Mouse (Mus musculus): ENCODE measurements around the gene Dnaja3. TPM values are rescaled to one million over a fixed set of nuclear protein-coding genes. Genes with fewer than 3 reads are reported as not detected.
A peak's percentile ranks its signal among the peaks of the same experiment; 100 is the strongest.

Gene Dnaja3
- 53.1 and 56.1 TPM in 2 replicates for total RNA-seq (2014; fragmentation: Nextera tagmentation)
- total RNA-seq (2017) = 63.5 and 73.2 TPM in 2 replicates
- polyA plus RNA-seq (2012) = 23.9 and 33.1 TPM in 2 replicates

- Histone ChIP-seq H3K4me3 (ENCODE audit: low read depth, low read length) (peak within 1 kb of the TSS; percentile 67; the same call in 1 of the 2 replicates), H3K9me3 (replicated peaks) (no peaks in the 10 kb centered on the region), H3K4me1 (ENCODE audit: insufficient read depth, low read depth, low read length) (peaks cover 41% of the 10 kb centered on the region), H3K36me3 (replicated peaks) (peaks cover 97% of the 10 kb centered on the region), H3K27me3 (ENCODE audit: insufficient read depth, low read length) (no peaks in the 10 kb centered on the region)
- ATAC-seq (ENCODE audit: extremely low read depth, insufficient number of reproducible peaks, low FRiP score, poor library complexity, severe bottlenecking) = peak; percentile 81
- peak; percentile 61 for DNase-seq (ENCODE audit: low spot score)
- TF ChIP-seq GATA2 (IDR thresholded peaks at IDR 0.05; ENCODE audit: borderline replicate concordance, low read depth, low read length) (no peak), TAL1 (conservative IDR thresholded peaks at IDR 0.05; ENCODE audit: low read depth, low read length) (no peak), CTCF (IDR thresholded peaks at IDR 0.05; ENCODE audit: low read depth, low read length) (no peak), GATA1 (IDR thresholded peaks at IDR 0.05; ENCODE audit: borderline replicate concordance, low read length) (no peak), POLR2AphosphoS5 (IDR thresholded peaks at IDR 0.05; ENCODE audit: insufficient replicate concordance, low read depth, low read length) (no peak)
Observed at GRCm38 (mm10) chr16:4639831-4640237, at the start of gene Dnaja3, which contains the start of gene Vasn. Dnaja3 (plus strand) TSS chr16:4639989. Vasn (plus strand) TSS chr16:4639941.

GRCm38 (mm10) chr16:4590236-4590635 lies 49.6 kb upstream of the Dnaja3 start:
- TF ChIP-seq GATA2 (IDR thresholded peaks at IDR 0.05; ENCODE audit: borderline replicate concordance, low read depth, low read length) (no peak), GATA1 (IDR thresholded peaks at IDR 0.05; ENCODE audit: borderline replicate concordance, low read length) (no peak)
- Histone ChIP-seq H3K4me3 (ENCODE audit: low read depth, low read length) (no peak overlapping the region), H3K27me3 (ENCODE audit: insufficient read depth, low read length) (peaks cover 32% of the 10 kb centered on the region), H3K36me3 (replicated peaks) (no peaks in the 10 kb centered on the region), H3K4me1 (ENCODE audit: insufficient read depth, low read depth, low read length) (peaks cover 34% of the 10 kb centered on the region), H3K9me3 (replicated peaks) (no peaks in the 10 kb centered on the region)
- DNase-seq (ENCODE audit: low spot score) = no peak
- ATAC-seq (ENCODE audit: extremely low read depth, insufficient number of reproducible peaks, low FRiP score, poor library complexity, severe bottlenecking) = no peak

- Histone ChIP-seq H3K27me3 (ENCODE audit: insufficient read depth, low read length) (peaks cover 61% of the 10 kb centered on the region), H3K4me1 (ENCODE audit: insufficient read depth, low read depth, low read length) (peaks cover 20% of the 10 kb centered on the region), H3K36me3 (replicated peaks) (no peaks in the 10 kb centered on the region), H3K9me3 (replicated peaks) (no peaks in the 10 kb centered on the region), H3K4me3 (ENCODE audit: low read depth, low read length) (no peak overlapping the region)
- TF ChIP-seq GATA2 (IDR thresholded peaks at IDR 0.05; ENCODE audit: borderline replicate concordance, low read depth, low read length) (no peak), TAL1 (conservative IDR thresholded peaks at IDR 0.05; ENCODE audit: low read depth, low read length) (no peak), CTCF (IDR thresholded peaks at IDR 0.05; ENCODE audit: low read depth, low read length) (no peak), POLR2AphosphoS5 (IDR thresholded peaks at IDR 0.05; ENCODE audit: insufficient replicate concordance, low read depth, low read length) (no peak), GATA1 (IDR thresholded peaks at IDR 0.05; ENCODE audit: borderline replicate concordance, low read length) (no peak)
- ATAC-seq (ENCODE audit: extremely low read depth, insufficient number of reproducible peaks, low FRiP score, poor library complexity, severe bottlenecking) (no peak), DNase-seq (ENCODE audit: low spot score) (no peak)
Observed at GRCm38 (mm10) chr16:4592909-4593875, 46.6 kb upstream of the Dnaja3 start.

GRCm38 (mm10) chr16:4593971-4594813 lies 45.6 kb upstream of the Dnaja3 start, which contains the start of gene Glis2:
Glis2 (plus strand) TSS chr16:4594713.
- Histone ChIP-seq H3K4me3 (ENCODE audit: low read depth, low read length) (peak within 1 kb of the TSS; percentile 69), H3K9me3 (replicated peaks) (no peaks in the 10 kb centered on the region), H3K27me3 (ENCODE audit: insufficient read depth, low read length) (peaks cover 70% of the 10 kb centered on the region), H3K4me1 (ENCODE audit: insufficient read depth, low read depth, low read length) (peaks cover 22% of the 10 kb centered on the region), H3K36me3 (replicated peaks) (no peaks in the 10 kb centered on the region)
- TF ChIP-seq GATA1 (IDR thresholded peaks at IDR 0.05; ENCODE audit: borderline replicate concordance, low read length) = no peak
- no peak for TF ChIP-seq TAL1 (conservative IDR thresholded peaks at IDR 0.05; ENCODE audit: low read depth, low read length)
- no peak for TF ChIP-seq CTCF (IDR thresholded peaks at IDR 0.05; ENCODE audit: low read depth, low read length)
- TF ChIP-seq GATA2 (IDR thresholded peaks at IDR 0.05; ENCODE audit: borderline replicate concordance, low read depth, low read length) = no peak
- TF ChIP-seq POLR2AphosphoS5 (IDR thresholded peaks at IDR 0.05; ENCODE audit: insufficient replicate concordance, low read depth, low read length) = no peak
- DNase-seq (ENCODE audit: low spot score) = peak; percentile 61
- ATAC-seq (ENCODE audit: extremely low read depth, insufficient number of reproducible peaks, low FRiP score, poor library complexity, severe bottlenecking) = no peak

- no peaks in the 10 kb centered on the region for H3K9me3 ChIP-seq (replicated peaks)
- no peaks in the 10 kb centered on the region for H3K36me3 ChIP-seq (replicated peaks)
- H3K27me3 ChIP-seq (ENCODE audit: insufficient read depth, low read length) = peaks cover 78% of the 10 kb centered on the region
- DNase-seq (ENCODE audit: low spot score) = no peak
- TF ChIP-seq GATA2 (IDR thresholded peaks at IDR 0.05; ENCODE audit: borderline replicate concordance, low read depth, low read length) (no peak), POLR2AphosphoS5 (IDR thresholded peaks at IDR 0.05; ENCODE audit: insufficient replicate concordance, low read depth, low read length) (no peak), GATA1 (IDR thresholded peaks at IDR 0.05; ENCODE audit: borderline replicate concordance, low read length) (no peak), TAL1 (conservative IDR thresholded peaks at IDR 0.05; ENCODE audit: low read depth, low read length) (no peak), CTCF (IDR thresholded peaks at IDR 0.05; ENCODE audit: low read depth, low read length) (no peak)
- H3K4me1 ChIP-seq (ENCODE audit: insufficient read depth, low read depth, low read length) = peaks cover 22% of the 10 kb centered on the region
- no peak; the same call in 1 of the 2 replicates for ATAC-seq (ENCODE audit: extremely low read depth, insufficient number of reproducible peaks, low FRiP score, poor library complexity, severe bottlenecking)
- H3K4me3 ChIP-seq (ENCODE audit: low read depth, low read length) = peak overlapping the region; percentile 69
Observed at GRCm38 (mm10) chr16:4594814-4595526, 44.8 kb upstream of the Dnaja3 start.

Measured in G1E (cell line).